Mouse (Mus musculus) bone marrow macrophage, adult 2 months (primary cell): ENCODE data around the gene Pde12. TPM values are rescaled to one million over a fixed set of nuclear protein-coding genes. Genes with fewer than 3 reads are reported as not detected.

Experiments
- H3K27ac ChIP-seq: 2 replicates; pipeline ENCODE4 v1.5.1; 2012; ENCODE audit warnings: low read depth, low read length; ENCODE audit not compliant: insufficient read depth
- H3K4me1 ChIP-seq: 2 replicates; pipeline ENCODE4 v1.6.1; 2012; ENCODE audit warnings: low read length; ENCODE audit not compliant: control insufficient read depth, insufficient read depth
- H3K4me3 ChIP-seq: 2 replicates; pipeline ENCODE4 v1.5.1; 2012; ENCODE audit warnings: mild to moderate bottlenecking, low read length, moderate library complexity; ENCODE audit not compliant: insufficient read depth
- CTCF ChIP-seq: IDR thresholded peaks from 2 replicates; pipeline ENCODE4 v1.5.1; 2012; ENCODE audit warnings: low read depth, mild to moderate bottlenecking, low read length, moderate library complexity
- POLR2A ChIP-seq: IDR thresholded peaks from 2 replicates; pipeline ENCODE4 v1.6.1; 2012; ENCODE audit warnings: mild to moderate bottlenecking, low read depth, low read length, borderline replicate concordance
- polyA plus RNA-seq: library from polyadenylated mRNA; stranded (reverse); fragments of >200 nt; gene quantifications from 2 replicates; pipeline ENCODE4 v1.2.4, GENCODE M21; 2012; ENCODE audit not compliant: missing spikeins, insufficient read depth, insufficient read length

Gene Pde12
- polyA plus RNA-seq, 1 experiment = 4.0 TPM

- Histone ChIP-seq H3K27ac (no peak overlapping the region), H3K4me1 (peaks cover 15% of the 10 kb centered on the region), H3K4me3 (no peak overlapping the region)
- TF ChIP-seq CTCF (no peak), POLR2A (no peak)
These were observed 59.0 kb downstream of the Pde12 start for GRCm38 (mm10) chr14:26610689-26611088.

Other genes starting within 250 kb of the Pde12 start
- gene Slmap, start 135.0 kb downstream of the Pde12 start, polyA plus RNA-seq = 70.1 and 78.0 TPM in 2 replicates
- 44.3 and 50.2 TPM in 2 replicates for gene Dennd6a, start 96.0 kb downstream of the Pde12 start, polyA plus RNA-seq
- gene Arf4, start 31.8 kb downstream of the Pde12 start, polyA plus RNA-seq = 151 and 154 TPM in 2 replicates
- gene Dnah12, start 23.4 kb upstream of the Pde12 start, polyA plus RNA-seq = 0.04 TPM in 1 of 2 replicates, not detected in the other
- gene Asb14, start 224.7 kb upstream of the Pde12 start, polyA plus RNA-seq = not detected in 2 replicates